Mouse (Mus musculus) hindbrain, embryonic 15.5 days (tissue): ENCODE data around the gene Camkv. TPM values are rescaled to one million over a fixed set of nuclear protein-coding genes. Genes with fewer than 3 reads are reported as not detected.

Source experiments
- ATAC-seq: fragments of 200-750 bp; cut with Nextera tagmentation; 2 replicates; pipeline ENCODE4 v1.8.0; 2017; ENCODE audit warnings: low read depth, moderate number of reproducible peaks, moderate TSS enrichment; ENCODE audit not compliant: low FRiP score
- H3K27ac ChIP-seq: fragments of 300-500 bp; sonication (generic); replicated peaks from 2 replicates; pipeline ENCODE4 v1.5.1; 2015; ENCODE audit warnings: mild to moderate bottlenecking, inconsistent platforms
- H3K27me3 ChIP-seq: fragments of 300-500 bp; sonication (generic); 2 replicates; pipeline ENCODE4 v1.6.1; 2015; ENCODE audit warnings: control low read depth, inconsistent platforms
- H3K36me3 ChIP-seq: fragments of 300-500 bp; sonication (generic); 2 replicates; pipeline ENCODE4 v1.6.1; 2015; ENCODE audit warnings: control low read depth, inconsistent platforms
- H3K4me1 ChIP-seq: fragments of 300-500 bp; sonication (generic); replicated peaks from 2 replicates; pipeline ENCODE4 v1.6.1; 2015; ENCODE audit warnings: control low read depth, inconsistent platforms
- H3K4me2 ChIP-seq: fragments of 300-500 bp; sonication (generic); 2 replicates; pipeline ENCODE4 v1.6.1; 2015; ENCODE audit warnings: moderate library complexity, mild to moderate bottlenecking, inconsistent platforms
- H3K4me3 ChIP-seq: fragments of 300-500 bp; sonication (generic); 2 replicates; pipeline ENCODE4 v1.5.1; 2015; ENCODE audit warnings: mild to moderate bottlenecking, inconsistent platforms
- H3K9ac ChIP-seq: fragments of 300-500 bp; sonication (generic); 2 replicates; pipeline ENCODE4 v1.6.1; 2015; ENCODE audit warnings: inconsistent platforms
- H3K9me3 ChIP-seq: fragments of 300-500 bp; sonication (generic); 2 replicates; pipeline ENCODE4 v1.6.1; 2016; ENCODE audit warnings: control low read depth, inconsistent platforms
- WGBS: fragments of 180-500 bp; shearing (Covaris S2); methylation state at CpG from one replicate; pipeline ENCODE4 v1.1.7; 2015; 5-methylcytosine and 5-hydroxymethylcytosine counted together
- polyA plus RNA-seq: library from polyadenylated mRNA; unstranded; fragments of >200 nt; fragmentation: Nextera tagmentation; extraction: Ambion mirVana; gene quantifications from 2 replicates; pipeline ENCODE4 v1.2.1, GENCODE M21; 2015

Gene Camkv
- polyA plus RNA-seq, 1 experiment from 2014 or later = 47.2 TPM

DNA sequence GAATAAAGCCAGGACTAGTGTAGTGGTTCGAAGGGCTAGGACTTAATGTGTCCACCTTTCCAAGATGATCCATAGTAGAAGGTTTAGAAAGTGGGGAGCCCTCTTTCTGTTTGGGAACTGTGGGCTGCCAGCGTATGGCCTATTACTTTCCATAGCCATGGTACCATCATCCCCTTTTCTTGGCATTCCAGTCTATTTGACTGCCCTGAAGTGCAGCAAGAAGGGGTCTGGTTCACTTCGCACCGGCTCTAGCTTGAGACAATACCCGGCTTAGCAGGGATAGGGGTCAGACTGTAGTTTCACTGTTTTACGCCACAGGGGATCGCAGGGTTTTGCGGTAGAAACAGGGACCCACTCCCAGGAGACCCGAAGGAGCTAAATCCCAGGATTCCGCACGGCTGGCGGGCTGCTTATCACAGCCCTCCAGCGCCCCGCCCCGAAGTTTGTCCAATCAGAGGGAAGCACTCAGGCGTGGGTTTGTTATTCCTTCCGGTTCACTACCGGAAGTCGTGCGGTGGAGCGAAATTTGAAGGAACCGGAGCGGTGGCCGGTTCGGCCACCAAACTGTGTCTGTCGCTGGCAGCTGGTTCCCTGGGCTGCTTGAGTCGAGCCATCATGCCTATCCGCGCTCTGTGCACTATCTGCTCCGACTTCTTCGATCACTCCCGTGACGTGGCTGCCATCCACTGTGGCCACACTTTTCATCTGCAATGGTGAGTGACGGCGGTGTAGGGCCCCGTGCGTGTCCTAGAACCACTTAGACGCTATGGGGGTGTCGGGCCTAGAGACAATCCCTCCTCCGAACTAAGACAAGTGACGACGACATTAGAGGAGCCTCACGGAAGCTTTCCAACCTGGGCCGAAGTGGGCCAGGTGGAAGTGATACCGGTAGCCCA, 15.2 kb downstream of the Camkv start:
- Histone ChIP-seq H3K9ac (peak overlapping the region; percentile 64), H3K4me3 (peak overlapping the region; percentile 47), H3K4me1 (peaks cover 11% of the 10 kb centered on the region), H3K27me3 (no peaks in the 10 kb centered on the region), H3K36me3 (no peaks in the 10 kb centered on the region), H3K4me2 (peak overlapping the region; percentile 66), H3K27ac (peak overlapping the region; percentile 84), H3K9me3 (no peaks in the 10 kb centered on the region)
- ATAC-seq = peak; percentile 97
- WGBS = 17% methylated on average over 45 of the region's 45 CpGs

DNA sequence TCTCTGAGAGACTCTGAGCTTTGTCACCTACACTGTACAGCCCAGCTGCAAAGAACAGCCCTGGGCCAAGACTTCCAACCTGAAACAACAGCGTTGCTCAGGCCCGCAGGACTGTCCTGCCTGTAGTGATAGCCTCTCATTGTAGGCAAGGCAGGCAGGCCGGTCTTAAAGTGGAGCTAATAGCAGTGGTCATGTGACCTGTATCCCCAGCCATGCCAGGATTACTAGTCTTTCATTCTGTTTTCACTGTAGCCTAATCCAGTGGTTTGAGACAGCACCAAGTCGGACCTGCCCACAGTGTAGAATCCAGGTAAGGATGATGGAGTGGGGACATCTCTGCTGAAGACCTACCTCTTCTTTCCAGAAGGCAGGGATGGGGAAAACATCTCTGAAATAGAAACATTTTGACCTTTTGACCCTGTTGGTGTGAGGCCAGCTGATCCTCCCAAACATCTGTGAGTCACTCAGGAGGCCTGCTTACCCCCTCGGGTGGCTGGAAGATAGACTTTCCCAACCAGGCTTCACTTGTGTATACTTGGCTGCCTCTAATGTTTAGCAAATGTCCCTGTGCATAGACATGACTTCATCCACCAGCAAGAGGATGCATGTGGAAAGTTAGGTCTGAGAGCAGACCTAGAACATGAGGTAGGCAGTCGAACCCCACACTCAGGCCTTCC, 20.3 kb downstream of the Camkv start:
- no peaks in the 10 kb centered on the region for H3K27me3 ChIP-seq
- H3K4me2 ChIP-seq = no peak overlapping the region
- H3K36me3 ChIP-seq = no peaks in the 10 kb centered on the region
- H3K4me1 ChIP-seq = peaks cover 10% of the 10 kb centered on the region
- no peaks in the 10 kb centered on the region for H3K9me3 ChIP-seq
- ATAC-seq = no peak
- H3K9ac ChIP-seq = no peak overlapping the region
- H3K27ac ChIP-seq = no peak overlapping the region
- H3K4me3 ChIP-seq = no peak overlapping the region
- WGBS = 86% methylated on average over 6 of the region's 6 CpGs

GRCm38 (mm10) chr9:107957141-107957540, 21.7 kb downstream of the Camkv start:
- Histone ChIP-seq H3K4me1 (peaks cover 18% of the 10 kb centered on the region), H3K36me3 (no peaks in the 10 kb centered on the region), H3K27ac (no peak overlapping the region), H3K4me3 (no peak overlapping the region), H3K4me2 (no peak overlapping the region), H3K27me3 (no peaks in the 10 kb centered on the region), H3K9me3 (no peaks in the 10 kb centered on the region), H3K9ac (no peak overlapping the region)
- WGBS = 25% methylated on average over 6 of the region's 6 CpGs
- no peak for ATAC-seq

- H3K36me3 ChIP-seq = no peaks in the 10 kb centered on the region
- peak overlapping the region; percentile 82; the same call in 1 of the 2 replicates for H3K27ac ChIP-seq
- no peaks in the 10 kb centered on the region for H3K9me3 ChIP-seq
- no peak overlapping the region for H3K4me3 ChIP-seq
- peaks cover 22% of the 10 kb centered on the region for H3K4me1 ChIP-seq
- no peaks in the 10 kb centered on the region for H3K27me3 ChIP-seq
- no peak overlapping the region for H3K4me2 ChIP-seq
- H3K9ac ChIP-seq = no peak overlapping the region
- no peak for ATAC-seq
- WGBS = 68% methylated on average over 6 of the region's 6 CpGs
These were observed 24.4 kb downstream of the Camkv start for GRCm38 (mm10) chr9:107959896-107960295.

DNA sequence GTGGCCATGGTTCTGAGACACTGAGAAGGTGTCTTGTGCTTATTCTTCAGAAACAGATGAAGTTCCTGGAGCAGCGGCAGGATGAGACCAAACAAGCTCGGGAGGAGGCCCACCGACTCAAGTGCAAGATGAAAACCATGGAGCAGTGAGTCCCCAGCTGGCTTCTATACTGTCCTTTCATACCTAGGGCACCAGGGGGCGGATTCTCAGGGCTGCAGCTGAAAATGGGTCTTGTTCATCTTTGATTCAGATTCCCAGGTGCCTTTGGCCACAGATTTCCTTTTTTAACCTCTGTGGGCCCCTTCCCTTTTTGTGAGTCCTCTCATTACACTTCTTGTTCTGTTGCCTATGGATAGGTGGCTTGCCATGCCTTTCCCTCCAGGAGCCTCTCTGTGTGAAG, 25.5 kb downstream of the Camkv start:
- Histone ChIP-seq H3K4me1 (peaks cover 22% of the 10 kb centered on the region), H3K36me3 (no peaks in the 10 kb centered on the region), H3K27me3 (no peaks in the 10 kb centered on the region), H3K9me3 (no peaks in the 10 kb centered on the region), H3K4me2 (peak overlapping the region; percentile 44; the same call in 1 of the 2 replicates), H3K9ac (0 out of 2 replicates have a peak overlapping the region, but pooled peaks have one; percentile 8), H3K4me3 (no peak overlapping the region), H3K27ac (peak overlapping the region; percentile 82)
- no peak for ATAC-seq
- WGBS = 79% methylated on average over 4 of the region's 4 CpGs

DNA sequence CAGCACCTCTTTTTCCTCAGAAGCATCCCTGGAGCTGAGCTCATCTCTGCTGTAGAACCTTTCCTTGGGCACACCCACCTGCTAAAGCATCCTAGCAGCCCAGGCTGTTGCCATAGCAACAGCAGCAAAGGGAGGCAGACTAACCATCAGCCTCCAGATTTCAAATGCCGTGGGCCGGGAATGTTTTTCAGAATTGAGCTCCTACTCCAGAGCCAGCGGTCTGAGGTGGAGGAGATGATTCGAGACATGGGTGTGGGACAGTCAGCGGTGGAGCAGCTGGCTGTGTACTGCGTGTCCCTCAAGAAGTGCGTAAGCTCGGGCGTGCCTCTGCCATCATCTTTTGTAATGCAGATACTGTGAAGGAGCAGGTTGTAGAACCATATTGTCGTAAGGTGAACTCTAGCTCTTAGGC, 25.9 kb downstream of the Camkv start:
- ATAC-seq = peak; percentile 78
- Histone ChIP-seq H3K36me3 (no peaks in the 10 kb centered on the region), H3K9ac (0 out of 2 replicates have a peak overlapping the region, but pooled peaks have one; percentile 8), H3K4me3 (0 out of 2 replicates have a peak overlapping the region, but pooled peaks have one; percentile 7), H3K27ac (peak overlapping the region; percentile 82), H3K9me3 (no peaks in the 10 kb centered on the region), H3K4me1 (peaks cover 22% of the 10 kb centered on the region), H3K27me3 (no peaks in the 10 kb centered on the region), H3K4me2 (peak overlapping the region; percentile 44)
- whole genome bisulfite sequencing = 60% methylated on average over 10 of the region's 10 CpGs

DNA sequence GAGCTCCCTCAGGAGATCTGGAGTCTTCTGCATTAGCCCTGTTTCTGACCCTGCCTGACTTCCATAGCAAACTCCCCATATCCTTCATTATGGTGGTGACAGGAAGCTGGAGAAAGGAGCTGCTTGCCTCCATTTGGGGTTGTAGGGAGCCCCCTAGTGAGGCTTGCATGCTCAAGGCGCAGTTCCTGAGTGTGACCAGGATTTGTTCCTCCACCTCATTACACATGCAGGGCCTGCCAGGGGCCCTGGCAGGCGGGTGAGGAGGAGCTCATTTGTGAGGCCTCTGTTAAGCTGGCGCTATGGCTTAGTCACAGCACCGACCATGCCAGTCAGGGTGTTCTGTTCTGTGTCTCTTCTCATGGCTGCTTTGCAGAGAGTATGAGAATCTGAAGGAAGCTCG, 26.4 kb downstream of the Camkv start:
- peak overlapping the region; percentile 44 for H3K4me2 ChIP-seq
- H3K9ac ChIP-seq = no peak overlapping the region
- peak overlapping the region; percentile 82 for H3K27ac ChIP-seq
- peaks cover 22% of the 10 kb centered on the region for H3K4me1 ChIP-seq
- 44% methylated on average over 5 of the region's 5 CpGs for WGBS
- H3K27me3 ChIP-seq = no peaks in the 10 kb centered on the region
- H3K4me3 ChIP-seq = no peak overlapping the region
- H3K36me3 ChIP-seq = no peaks in the 10 kb centered on the region
- peak; percentile 52; the same call in 1 of the 2 replicates for ATAC-seq
- H3K9me3 ChIP-seq = no peaks in the 10 kb centered on the region

DNA sequence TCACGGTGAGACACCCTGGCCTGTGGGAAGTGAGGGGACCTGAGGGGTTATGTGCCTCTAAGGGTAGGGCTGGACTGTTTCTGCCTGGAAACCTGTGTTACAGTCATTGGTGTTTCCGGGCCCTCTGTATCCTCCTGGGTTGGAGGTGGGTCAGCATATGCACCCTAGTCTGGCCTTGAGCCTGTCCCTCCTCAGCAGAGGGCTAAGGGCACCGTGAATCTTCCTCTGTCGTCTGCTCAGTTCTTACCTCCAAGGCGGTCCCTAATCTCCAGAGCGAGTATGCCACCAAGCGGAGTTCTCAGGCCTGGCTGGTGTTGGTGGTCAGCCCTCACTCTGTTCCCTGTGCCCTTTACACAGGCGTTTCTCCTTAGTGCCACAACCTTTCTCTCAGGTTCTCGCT, 27.4 kb downstream of the Camkv start:
- WGBS = 94% methylated on average over 9 of the region's 9 CpGs
- Histone ChIP-seq H3K4me2 (no peak overlapping the region), H3K9me3 (no peaks in the 10 kb centered on the region), H3K4me1 (peaks cover 22% of the 10 kb centered on the region), H3K9ac (no peak overlapping the region), H3K27ac (no peak overlapping the region), H3K27me3 (no peaks in the 10 kb centered on the region), H3K4me3 (no peak overlapping the region), H3K36me3 (no peaks in the 10 kb centered on the region)
- ATAC-seq = no peak

- Histone ChIP-seq H3K9ac (no peak overlapping the region), H3K4me3 (no peak overlapping the region), H3K4me1 (peaks cover 22% of the 10 kb centered on the region), H3K4me2 (no peak overlapping the region), H3K9me3 (no peaks in the 10 kb centered on the region), H3K36me3 (no peaks in the 10 kb centered on the region), H3K27me3 (no peaks in the 10 kb centered on the region), H3K27ac (no peak overlapping the region)
- WGBS = 26% methylated on average over 5 of the region's 5 CpGs
- no peak for ATAC-seq
These were observed 28.2 kb downstream of the Camkv start for GRCm38 (mm10) chr9:107963700-107964099.

DNA sequence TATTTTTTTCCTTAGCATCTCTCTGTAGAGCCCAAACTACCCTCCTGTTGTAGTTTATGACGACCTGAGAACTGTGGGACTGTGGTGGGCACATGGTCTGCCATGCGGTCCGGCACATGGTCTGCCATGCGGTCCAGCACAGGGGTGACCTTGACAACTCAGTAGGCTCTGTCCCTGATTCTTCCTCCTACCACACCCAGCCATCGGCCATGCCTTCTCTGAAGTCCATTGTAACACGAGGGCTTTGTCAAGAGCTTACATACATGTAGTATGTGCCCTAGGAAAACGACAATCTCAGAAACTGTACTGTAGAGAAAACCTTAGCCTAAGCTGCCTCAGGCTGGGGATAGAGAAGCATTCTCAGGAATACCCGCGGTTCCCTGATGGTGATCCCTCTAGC, 29.2 kb downstream of the Camkv start:
- Histone ChIP-seq H3K4me3 (no peak overlapping the region), H3K27me3 (no peaks in the 10 kb centered on the region)
- WGBS = 97% methylated on average over 9 of the region's 9 CpGs

DNA sequence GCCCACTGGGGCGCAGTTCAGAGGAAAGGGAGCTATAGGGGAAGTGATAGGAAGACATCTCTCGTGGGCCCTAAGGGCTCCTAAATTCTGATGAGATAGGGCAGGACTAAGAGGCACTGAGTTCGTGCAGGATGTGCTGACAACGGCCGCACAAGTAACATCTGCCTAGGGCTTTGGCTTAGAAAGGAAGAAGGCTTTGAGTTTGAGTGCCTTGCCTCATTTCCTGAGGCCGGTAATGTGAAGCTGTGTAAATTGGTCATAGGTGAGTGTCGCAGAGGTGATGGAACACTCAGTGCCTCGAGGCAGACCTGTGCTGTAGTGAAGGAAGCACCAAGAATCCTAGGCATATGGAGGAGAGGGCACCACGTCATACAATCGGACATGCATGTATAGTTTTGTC, 31.2 kb downstream of the Camkv start:
- no peak for ATAC-seq
- Histone ChIP-seq H3K9me3 (no peaks in the 10 kb centered on the region), H3K27ac (no peak overlapping the region), H3K4me3 (no peak overlapping the region), H3K4me2 (no peak overlapping the region), H3K36me3 (no peaks in the 10 kb centered on the region), H3K27me3 (no peaks in the 10 kb centered on the region), H3K9ac (no peak overlapping the region), H3K4me1 (peaks cover 8% of the 10 kb centered on the region)
- WGBS = 95% methylated on average over 10 of the region's 10 CpGs

More for the DNA sequence above, 29.2 kb downstream of the Camkv start:
- Histone ChIP-seq H3K9ac (no peak overlapping the region), H3K4me1 (peaks cover 22% of the 10 kb centered on the region), H3K9me3 (no peaks in the 10 kb centered on the region), H3K4me2 (no peak overlapping the region), H3K36me3 (no peaks in the 10 kb centered on the region), H3K27ac (no peak overlapping the region)
- no peak for ATAC-seq

DNA sequence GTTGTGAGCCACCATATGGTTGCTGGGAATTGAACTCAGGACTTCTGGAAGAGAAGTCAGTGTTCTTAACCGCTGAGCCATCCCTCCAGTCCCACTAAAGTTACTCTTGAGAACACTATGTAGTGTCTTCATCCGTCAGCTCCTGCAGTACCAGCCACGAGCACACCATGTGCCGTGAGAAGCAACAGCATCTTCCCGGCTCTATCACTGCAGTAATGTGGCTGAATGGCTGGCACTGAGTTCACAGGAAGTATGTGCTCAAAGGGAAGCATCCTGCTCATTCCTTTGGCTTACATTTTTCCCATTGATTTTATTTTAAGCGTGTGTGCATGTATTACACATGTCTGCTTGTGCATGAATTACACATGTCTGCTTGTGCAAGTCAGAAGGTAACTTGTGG, 32.0 kb downstream of the Camkv start:
- Histone ChIP-seq H3K36me3 (no peaks in the 10 kb centered on the region), H3K9ac (no peak overlapping the region), H3K9me3 (no peaks in the 10 kb centered on the region), H3K27me3 (no peaks in the 10 kb centered on the region), H3K4me3 (no peak overlapping the region), H3K4me2 (no peak overlapping the region), H3K4me1 (peaks cover under 1% of the 10 kb centered on the region), H3K27ac (no peak overlapping the region)
- WGBS = 89% methylated on average over 6 of the region's 6 CpGs
- ATAC-seq = no peak
